Mouse (Mus musculus) left cerebral cortex, postnatal 25 days (tissue): ENCODE measurements around the gene Ets1. TPM values are rescaled to one million over a fixed set of nuclear protein-coding genes. Genes with fewer than 3 reads are reported as not detected.
A peak's percentile ranks its signal among the peaks of the same experiment; 100 is the strongest.

Experiments used
- DNase-seq, 2 experiments: peaks; one replicate each; pipeline ENCODE4 v3.0.0; 2022; ENCODE audit warnings: low spot score in 2 of 2, mixed read lengths in 1 of 2
- intact Hi-C: fragments of 180-260 bp; cut with DNase I; formaldehyde crosslinking; loops from one replicate; pipeline ENCODE4 v1.15.1; 2025
- total RNA-seq, 2 experiments: library from RNA; stranded (reverse); gene quantifications; 2 replicates each; pipeline ENCODE4 v1.2.3; 2021

Ets1 gene
- total RNA-seq, 2 experiments from 2014 or later = 11.2 to 12.9 TPM

- intact Hi-C loops = no loop called here
- DNase-seq = no peak
Observed at GRCm38 (mm10) chr9:32702836-32703395, 66.9 kb downstream of the Ets1 start.

GRCm38 (mm10) chr9:32703976-32704745, 68.1 kb downstream of the Ets1 start:
- intact Hi-C loops = no loop called here
- no peak for DNase-seq

- intact Hi-C loops = no loop called here
- no peak for DNase-seq
Observed at GRCm38 (mm10) chr9:32705827-32706478, 69.9 kb downstream of the Ets1 start.

GRCm38 (mm10) chr9:32707436-32707835, 71.4 kb downstream of the Ets1 start:
- intact Hi-C loops = no loop called here

GRCm38 (mm10) chr9:32708491-32708890, 72.5 kb downstream of the Ets1 start:
- intact Hi-C loops = no loop called here
- DNase-seq = no peak

More at GRCm38 (mm10) chr9:32707436-32707835, 71.4 kb downstream of the Ets1 start:
- no peak for DNase-seq

GRCm38 (mm10) chr9:32709359-32709758, 73.3 kb downstream of the Ets1 start:
- intact Hi-C loops = no loop called here
- DNase-seq = no peak

GRCm38 (mm10) chr9:32709764-32710734, 74.0 kb downstream of the Ets1 start:
- intact Hi-C loops = no loop called here
- DNase-seq = no peak

- intact Hi-C loops = no loop called here
Observed at GRCm38 (mm10) chr9:32710987-32711652, 75.1 kb downstream of the Ets1 start.

GRCm38 (mm10) chr9:32711768-32712167, 75.7 kb downstream of the Ets1 start:
- intact Hi-C loops = no loop called here

More at GRCm38 (mm10) chr9:32710987-32711652, 75.1 kb downstream of the Ets1 start:
- DNase-seq = peak in 1 of 2 experiments; percentile 19

GRCm38 (mm10) chr9:32712383-32712910, 76.4 kb downstream of the Ets1 start:
- intact Hi-C loops = no loop called here
- no peak for DNase-seq

More at GRCm38 (mm10) chr9:32711768-32712167, 75.7 kb downstream of the Ets1 start:
- DNase-seq = no peak

- DNase-seq = no peak
- intact Hi-C loops = no loop called here
Observed at GRCm38 (mm10) chr9:32713106-32713505, 77.1 kb downstream of the Ets1 start.

GRCm38 (mm10) chr9:32713790-32714189, 77.8 kb downstream of the Ets1 start:
- no peak for DNase-seq
- intact Hi-C loops = no loop called here

- DNase-seq = no peak
- intact Hi-C loops = no loop called here
Observed at GRCm38 (mm10) chr9:32714487-32714886, 78.5 kb downstream of the Ets1 start.

- intact Hi-C loops = no loop called here
- DNase-seq = peak in 1 of 2 experiments; percentile 52
Observed at GRCm38 (mm10) chr9:32715806-32716466, 79.9 kb downstream of the Ets1 start.

GRCm38 (mm10) chr9:32717268-32717920, 81.4 kb downstream of the Ets1 start:
- DNase-seq = no peak
- intact Hi-C loops = no loop called here

GRCm38 (mm10) chr9:32717931-32718820, 82.2 kb downstream of the Ets1 start:
- intact Hi-C loops = no loop called here
- DNase-seq = no peak

GRCm38 (mm10) chr9:32718868-32719267, 82.8 kb downstream of the Ets1 start:
- intact Hi-C loops = no loop called here
- DNase-seq = no peak
